Mouse (Mus musculus) layer of hippocampus, adult 18-20 months (tissue): ENCODE data around the gene Pln. TPM values are rescaled to one million over a fixed set of nuclear protein-coding genes. Genes with fewer than 3 reads are reported as not detected.

Source experiments
- DNase-seq, 2 experiments: peaks; one replicate each; pipeline ENCODE4 v3.0.0; 2022; ENCODE audit warnings: low spot score in 2 of 2
- total RNA-seq, 2 experiments: library from RNA; stranded (reverse); gene quantifications; 2 replicates each; pipeline ENCODE4 v1.2.3; 2021

Gene Pln
- total RNA-seq, 2 experiments from 2014 or later, result 0.71 to 0.97 TPM

DNA sequence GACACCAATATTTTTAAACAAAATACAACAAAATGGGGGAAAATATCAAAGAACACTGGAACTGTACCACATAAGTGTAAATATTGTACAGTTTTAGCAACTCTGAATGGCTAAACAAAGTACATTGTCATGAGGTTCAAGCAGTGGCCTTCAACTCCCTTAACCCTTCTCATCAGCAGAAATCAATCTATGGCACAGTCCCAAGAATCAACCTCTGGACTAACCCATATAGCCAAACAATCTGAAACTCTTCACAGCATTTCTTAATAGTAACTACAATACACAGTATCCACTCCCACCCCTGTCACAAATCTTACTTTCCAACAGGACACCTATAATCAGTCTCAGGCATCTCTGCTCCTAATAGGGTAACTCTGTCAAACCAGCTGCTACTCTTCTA is 26.8 kb downstream of the Pln start:
- DNase-seq, result no peak

DNA sequence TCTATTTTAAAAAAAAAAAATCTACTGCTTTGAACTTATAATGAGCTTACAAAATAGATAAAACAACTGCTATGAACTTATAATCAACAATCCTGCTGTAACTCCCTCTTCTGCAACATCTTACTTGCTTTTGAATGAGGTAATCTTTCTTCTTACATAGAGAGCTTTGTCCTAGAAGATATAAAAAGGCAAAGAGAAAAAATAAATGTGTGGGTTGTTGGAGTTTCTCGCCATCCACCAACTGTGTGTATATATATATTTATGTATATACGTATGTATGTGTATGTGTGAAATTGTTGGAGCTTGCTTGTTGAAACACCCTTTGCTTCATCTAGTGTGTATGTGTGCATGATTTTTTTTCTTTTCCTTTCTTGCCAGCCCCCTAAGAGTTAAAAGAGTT is 29.8 kb downstream of the Pln start:
- no peak for DNase-seq

DNA sequence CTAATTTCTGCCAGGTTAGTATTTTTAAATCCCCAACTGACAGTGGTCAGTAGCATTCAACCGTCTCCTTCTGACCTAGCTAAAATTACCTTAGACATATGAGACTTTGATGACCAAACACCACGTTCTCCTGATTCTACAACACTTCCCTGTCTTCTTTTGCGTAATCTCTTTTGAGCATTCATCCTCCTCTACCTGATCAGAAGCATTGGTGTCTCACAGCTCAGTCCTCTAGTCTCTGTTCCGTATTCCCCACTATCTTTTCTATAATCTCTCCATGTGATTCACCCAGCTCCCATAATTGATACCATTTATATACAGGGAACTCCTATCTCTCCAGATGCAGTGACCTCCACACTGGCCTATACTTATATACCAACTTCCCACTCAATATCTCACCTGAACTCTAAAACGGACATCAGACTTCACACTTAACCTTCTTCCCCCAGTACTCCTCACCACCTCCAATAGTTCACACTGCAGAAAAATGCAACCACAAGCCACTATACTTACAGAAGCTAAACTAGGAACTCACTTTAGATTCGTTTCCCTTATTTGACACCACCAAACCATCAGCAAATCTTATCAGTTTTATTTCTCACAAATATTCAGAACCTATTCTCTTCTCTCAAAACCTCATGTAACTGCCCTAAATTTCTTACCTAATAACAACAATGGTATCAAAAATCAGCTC is 36.6 kb downstream of the Pln start:
- no peak for DNase-seq

DNA sequence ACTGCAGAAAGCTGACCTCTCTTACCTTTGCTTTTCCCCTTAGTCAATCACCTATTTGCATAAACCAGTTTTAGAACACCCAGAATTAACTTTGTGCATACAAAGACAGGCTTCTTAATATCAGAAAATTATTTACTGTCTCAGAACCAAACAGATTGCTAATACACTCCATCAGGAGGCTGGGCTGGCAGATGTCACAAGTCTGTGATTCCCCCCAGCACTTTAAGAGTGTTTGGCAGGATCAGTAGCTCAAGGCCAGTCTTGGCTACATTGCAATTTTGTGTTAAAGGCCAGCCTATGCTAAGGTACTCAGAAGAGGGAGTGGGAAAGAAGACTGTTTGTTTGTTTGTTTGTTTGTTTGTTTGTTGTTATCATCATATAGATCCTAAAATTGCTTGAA is 39.6 kb downstream of the Pln start:
- no peak for DNase-seq

DNA sequence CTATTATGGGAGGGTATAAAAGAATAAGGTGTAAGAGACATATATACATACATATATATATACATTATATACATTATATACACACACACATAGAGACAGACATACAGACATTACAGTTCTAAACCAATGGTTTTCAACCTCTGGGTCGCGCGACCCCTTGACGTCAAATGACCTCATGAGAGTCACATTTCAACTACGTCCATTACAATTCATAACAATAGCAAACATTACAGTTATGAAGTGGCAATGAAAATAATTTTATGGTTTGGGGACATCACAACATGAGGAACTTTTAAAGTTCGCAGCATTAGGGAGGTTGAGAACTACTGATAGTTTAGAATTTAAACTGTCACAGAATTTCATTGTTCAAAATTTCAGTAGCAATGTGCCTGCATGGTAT is 40.8 kb downstream of the Pln start:
- DNase-seq, result no peak

DNA sequence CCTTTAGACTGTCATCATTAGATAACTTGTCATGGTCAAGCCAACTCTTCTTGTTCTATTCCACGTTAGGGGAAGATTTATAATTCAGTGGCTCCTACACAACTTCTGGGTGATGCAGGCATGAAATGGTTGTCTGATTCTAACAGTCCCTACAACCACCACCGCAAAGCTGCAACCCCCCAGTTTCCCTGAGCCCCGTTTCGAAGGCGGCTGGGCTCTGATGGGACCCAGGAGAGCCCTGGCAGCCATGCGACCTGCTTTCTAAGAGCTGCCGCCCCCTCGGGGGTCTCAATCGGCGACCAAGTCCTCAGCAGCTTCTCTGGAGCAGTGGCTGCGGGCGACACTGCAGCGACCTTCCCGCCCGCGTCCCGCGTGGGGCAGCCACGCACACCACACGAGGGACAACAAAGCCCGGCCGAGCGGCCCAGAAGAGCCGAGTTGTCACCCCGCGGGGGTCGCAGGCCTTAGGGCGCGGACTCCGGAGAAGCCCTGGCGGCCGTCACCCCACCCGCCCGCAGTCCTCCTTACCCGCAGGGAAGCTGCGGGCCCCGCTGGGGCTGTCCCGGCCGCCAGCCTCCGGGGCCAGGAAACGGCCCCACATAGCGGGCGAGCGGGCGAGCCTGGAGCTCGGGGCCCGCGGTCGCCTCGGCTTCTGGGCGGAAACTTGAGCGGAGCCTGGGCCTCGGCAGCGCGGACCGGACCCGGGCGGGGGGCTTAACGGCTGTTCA is 41.7 kb downstream of the Pln start:
- peak in 1 of 2 experiments; percentile 55 for DNase-seq

DNA sequence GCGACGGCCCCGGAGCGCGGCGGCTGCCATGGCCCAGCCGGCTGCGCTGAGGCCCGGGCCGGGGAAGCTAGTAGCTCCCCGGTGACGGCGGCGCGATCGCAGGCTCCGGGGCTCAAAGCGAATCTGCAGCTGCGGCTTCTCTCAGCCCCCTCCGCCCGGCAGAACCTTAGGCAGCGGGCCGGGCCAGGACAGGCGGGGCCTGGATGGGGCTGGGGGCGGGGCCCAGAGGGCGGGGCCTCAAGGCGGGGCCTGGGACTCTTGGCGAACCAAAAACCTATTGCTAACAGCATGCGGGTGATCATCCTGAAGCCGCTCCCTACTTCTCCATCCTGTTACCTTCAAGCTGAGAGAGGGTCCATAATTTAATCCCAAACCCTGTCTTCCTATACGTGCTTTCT is 42.2 kb downstream of the Pln start, which contains the start of gene Cep85l:
TSS of gene Cep85l (minus strand) at position 239 of the 398 bp plus-strand sequence.
- peak; percentile 88 to 92 for DNase-seq

DNA sequence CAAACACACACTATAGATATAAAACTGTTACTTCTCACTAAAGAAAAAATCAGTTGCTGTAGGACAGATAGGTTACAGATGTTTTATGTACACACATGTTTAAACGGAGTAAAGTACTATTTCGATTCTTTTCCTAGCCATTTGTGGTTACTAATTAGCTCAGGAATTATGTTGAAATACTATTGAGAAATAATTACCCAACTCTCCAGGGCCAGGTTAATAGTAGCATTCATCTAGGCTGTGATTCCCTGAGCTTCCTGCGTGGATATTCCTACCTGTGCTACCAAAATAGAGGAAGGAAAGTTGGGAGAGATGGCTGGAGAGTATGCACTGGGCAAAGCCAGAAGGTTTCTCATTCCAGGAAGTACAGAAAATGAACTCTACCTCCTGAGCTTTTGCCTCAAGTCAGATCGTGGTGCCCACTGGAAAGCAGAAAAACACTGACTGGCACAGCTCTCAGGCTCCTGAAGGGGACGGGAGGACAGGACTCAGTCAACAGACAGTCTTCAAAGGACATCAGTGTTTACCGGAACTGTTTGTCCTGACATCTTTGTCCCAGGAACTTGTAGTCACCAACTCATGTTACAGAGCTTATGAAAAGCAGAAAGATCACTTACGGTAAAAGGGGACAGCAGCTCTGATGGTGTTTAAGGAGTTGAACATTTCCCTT is 45.4 kb downstream of the Pln start:
- DNase-seq, result no peak

DNA sequence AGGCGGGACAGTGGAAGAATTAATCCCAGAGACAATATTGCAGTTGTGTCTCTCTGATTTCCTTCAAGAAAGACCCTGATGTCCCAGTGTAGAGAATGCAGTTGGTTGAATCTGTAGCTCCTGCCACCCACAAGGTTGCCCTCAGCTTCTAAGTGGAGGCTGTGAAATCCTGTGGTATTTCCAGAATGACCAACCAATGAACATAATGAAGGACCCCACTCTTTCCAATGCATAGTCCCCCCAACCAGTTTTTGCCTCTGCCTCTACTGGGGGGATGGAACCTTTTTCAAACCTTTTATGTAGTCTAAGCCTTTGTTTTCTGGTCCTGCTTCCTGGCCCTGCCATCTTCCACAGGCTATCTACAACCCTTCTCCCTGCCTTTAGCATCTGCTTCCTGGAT is 47.4 kb downstream of the Pln start:
- DNase-seq, result no peak

DNA sequence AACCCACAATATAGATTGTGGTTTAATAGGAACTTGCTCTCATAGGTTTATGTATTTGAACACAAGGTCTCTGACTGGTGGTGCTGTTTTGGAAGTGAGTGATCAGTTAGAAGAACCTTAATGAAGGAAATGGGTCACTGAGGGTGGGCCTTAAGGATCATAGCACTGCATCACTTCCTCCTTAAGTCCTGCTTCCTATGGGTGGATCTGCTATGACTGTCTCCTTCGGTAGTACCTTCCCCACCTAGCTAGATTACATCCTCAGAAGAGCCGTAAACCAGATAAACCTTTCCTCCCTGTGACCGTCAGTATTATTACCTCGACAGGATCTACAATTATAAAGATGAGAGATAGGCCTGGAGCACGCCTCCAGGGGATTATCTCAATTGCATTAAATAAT is 48.0 kb downstream of the Pln start:
- no peak for DNase-seq

DNA sequence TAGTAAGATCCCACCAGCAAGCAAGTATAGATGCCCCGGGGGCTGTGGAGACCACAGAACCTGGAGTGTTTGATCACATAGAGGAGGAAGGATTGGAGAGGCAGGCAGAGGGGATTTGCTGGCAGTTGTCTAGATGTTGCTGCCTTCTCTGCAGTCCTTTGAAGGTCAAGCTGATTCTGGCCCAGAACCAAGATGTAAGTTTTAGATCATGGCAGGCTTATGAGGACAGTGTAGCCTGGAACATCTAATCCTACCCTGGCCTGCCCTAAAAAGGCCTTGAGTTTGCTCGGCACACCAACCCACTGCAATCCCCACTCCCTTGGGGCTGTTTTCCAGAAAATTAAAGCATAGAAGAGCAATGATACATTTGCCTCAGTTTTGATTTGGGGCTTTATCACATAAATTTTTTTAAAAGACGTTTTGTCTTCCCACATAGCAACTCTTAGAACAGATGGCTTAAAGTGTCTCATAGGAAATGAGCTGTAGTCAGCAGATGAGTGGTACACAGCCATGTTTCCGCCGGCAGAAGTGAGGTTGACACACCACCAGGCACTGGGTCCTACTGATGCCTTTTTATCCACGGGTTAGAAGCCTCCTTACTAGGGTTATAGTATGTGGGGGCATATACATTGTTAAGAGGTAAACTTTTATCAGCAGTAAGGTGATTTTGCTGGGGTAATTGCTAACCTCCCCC is 50.9 kb downstream of the Pln start:
- DNase-seq, result peak; percentile 34 to 54

DNA sequence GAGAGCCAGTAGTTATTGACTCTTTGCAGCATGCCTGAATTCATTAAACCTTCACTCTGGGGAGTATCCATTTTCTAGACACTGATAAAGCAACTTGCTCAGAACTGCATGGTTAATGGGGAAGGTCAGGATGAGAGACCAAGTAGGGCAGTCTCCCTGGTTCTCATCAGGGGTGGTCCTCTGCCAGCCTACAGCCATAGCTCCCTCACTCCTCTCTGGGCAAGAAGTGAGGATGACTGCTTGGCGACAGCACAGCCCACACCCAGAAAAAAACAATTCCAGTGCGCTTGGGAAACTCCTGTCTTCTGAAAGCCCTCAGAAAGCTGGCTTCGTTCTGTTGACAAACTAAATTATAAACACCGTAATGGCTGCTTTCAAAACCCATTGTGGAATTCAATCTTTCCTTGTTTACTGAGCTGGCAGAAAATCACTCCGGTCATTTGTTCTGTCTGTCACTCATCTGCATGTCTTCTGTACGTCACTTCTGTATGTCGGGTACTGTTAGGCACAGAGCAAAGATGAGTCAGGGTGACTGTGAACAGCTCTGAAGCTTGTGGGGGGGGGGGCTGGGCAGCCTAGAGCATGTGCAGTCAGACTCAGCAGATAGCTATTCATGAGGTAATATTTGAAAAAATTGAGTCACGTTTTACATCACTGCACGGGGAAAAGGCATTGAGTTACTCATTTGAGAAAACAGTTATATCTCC is 57.6 kb downstream of the Pln start:
- DNase-seq, result no peak

Other genes with a start within 250 kb of the Pln start
- gene Cep85l, start 42.3 kb downstream of the Pln start, total RNA-seq, result 10 to 100 TPM; 22.9 to 24.7 TPM